Mouse (Mus musculus) thymus, postnatal 25 days (tissue): Measurements from ENCODE around the gene Olfr47.
"Not testable (repeated sequence)": the region's sequence is repeated elsewhere in the genome, so short reads cannot be mapped to it uniquely, and the experiment has no call there.

Source experiments
- DNase-seq: peaks from one replicate; pipeline ENCODE4 v3.0.0; 2022

The Olfr47 gene

DNA sequence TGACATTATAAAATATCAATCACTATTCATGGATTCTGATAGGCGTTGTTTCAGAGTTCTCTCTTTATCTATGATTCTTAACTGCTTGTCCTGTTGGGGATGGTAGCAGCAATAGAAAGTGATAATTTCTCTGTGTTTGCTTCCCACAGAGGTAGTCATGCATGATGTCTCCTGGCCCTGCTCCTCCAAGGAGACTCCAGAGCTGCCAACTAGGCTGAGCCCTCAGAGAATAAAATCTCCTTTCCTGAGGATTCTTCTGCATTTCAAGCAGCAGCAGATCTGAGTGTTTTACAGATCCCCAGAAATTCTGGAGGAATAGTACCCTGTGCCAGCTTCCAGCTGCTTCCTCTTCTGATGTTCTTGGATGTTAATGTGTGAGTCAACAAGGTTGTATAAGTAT, at the start of gene Olfr47:
TSS of gene Olfr47 (plus strand) at position 275 of the 400 bp plus-strand sequence.
- not testable (repeated sequence) for DNase-seq

DNA sequence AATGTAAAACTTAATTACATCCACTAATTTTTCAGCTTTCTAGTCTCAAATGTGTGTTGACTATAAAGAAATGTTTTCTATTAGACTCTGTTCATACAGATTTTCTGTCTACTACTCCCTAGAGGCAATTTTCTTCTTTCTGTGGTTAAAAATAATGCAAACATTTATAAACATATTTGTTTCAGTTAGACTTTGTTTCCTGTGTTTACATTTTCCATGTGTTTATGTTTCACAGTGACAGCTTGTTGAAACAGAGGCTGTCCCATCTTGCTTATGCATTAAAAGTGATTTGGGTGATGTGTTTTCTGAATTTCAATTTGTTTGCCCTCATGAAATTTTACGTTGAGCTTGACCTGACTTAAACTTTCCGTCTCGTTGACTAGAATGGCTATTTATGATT, 40.3 kb upstream of the Olfr47 start:
- no peak for DNase-seq

- no peak for DNase-seq
Measured at GRCm38 (mm10) chr6:43196781-43197180, 34.5 kb upstream of the Olfr47 start, which contains the start of gene Olfr435. Gene Olfr435, plus strand, starts transcription at chr6:43197146.

GRCm38 (mm10) chr6:43198094-43198493, 33.2 kb upstream of the Olfr47 start:
- DNase-seq: no peak

DNA sequence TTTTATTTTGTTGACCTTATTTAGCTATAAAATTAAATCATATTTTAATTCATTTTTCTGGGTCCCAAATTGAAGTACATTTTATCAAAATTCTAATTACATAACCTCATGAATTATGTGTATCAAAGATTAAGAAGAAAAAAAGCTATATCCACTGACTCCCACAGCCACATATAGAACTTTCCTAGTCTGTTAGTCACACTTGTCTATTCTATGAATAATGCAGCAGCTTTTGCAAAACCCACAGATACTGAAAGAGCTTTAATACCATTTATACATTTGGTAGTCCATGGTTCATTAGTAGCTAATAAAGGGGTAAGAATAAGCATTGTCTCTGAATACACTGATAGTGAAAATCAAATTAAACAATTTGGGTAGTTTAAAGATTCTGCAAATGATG, 28.5 kb upstream of the Olfr47 start:
- DNase-seq: no peak

- DNase-seq: no peak
Measured at GRCm38 (mm10) chr6:43205355-43205754, 26.0 kb upstream of the Olfr47 start.

DNA sequence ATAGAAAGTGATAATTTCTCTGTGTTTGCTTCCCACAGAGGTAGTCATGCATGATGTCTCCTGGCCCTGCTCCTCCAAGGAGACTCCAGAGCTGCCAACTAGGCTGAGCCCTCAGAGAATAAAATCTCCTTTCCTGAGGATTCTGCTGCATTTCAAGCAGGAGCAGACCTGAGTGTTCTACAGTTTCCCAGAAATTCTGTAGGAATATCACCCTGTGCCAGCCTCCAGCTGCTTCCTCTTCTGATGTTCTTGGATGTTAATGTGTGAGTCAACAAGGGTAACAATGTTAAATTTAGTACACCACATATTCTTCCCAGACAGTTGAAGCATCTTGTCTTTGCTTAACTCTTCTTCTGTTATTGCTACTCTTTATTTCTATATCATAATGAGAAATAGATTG, 18.5 kb upstream of the Olfr47 start, which contains the start of gene Olfr434:
TSS of gene Olfr434 (plus strand) at position 149 of the 400 bp plus-strand sequence.
- DNase-seq: not testable (repeated sequence)

DNA sequence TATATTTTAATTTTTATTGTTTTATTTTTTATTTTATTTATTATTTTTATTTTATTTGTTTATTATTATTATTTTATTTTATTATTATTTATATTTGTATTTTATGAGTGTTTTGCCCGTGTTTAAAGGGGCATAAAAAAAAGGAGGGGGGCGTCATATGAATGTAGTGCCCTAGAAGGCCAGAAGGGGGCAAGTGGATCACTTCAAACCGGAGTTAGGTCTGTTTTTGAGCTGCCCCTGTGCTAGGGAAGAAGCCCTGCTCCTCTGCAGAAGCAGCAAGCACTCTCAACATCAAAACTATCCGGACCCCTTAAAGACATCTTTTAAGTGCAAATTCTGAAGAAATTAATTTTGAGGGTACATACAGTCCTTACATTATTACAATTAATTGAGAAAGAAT, 10.7 kb downstream of the Olfr47 start:
- DNase-seq: peak; percentile 15

- no peak for DNase-seq
Measured at GRCm38 (mm10) chr6:43247396-43247795, 16.1 kb downstream of the Olfr47 start.

GRCm38 (mm10) chr6:43252994-43253393, 21.7 kb downstream of the Olfr47 start:
- DNase-seq: no peak

DNA sequence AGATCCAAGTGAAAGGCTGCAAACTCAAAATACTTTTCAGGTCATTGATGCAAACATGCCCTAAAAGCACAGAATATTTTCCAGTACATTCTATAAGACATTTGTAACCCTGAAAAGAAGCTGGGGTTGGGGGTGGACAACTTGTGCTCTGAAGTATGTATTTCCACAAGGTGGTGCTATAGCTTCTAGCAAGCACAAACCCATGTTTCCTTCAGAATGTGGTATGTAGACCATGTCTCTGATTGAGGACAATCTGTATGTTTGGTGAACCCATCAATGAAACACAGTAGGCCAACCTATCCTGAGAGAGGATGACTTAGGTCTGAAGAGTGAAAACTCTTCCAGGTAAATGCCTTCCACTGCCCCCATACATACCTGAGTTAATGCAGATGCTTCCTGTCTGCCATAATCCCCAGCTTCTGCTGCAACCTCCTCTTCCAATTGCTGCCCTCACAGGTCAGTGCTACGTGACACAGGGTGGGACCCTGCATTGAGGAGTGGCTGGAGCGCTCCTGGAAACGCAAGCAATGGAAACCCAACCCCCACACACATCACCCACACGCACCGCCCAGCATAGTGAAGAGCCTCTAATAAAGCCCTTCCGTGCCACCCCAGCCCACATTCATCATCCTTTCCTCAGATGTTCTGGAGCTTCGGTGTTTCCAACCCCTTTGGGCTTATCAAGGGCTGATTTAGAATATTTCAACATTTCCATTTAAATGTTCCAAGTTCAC, 23.0 kb downstream of the Olfr47 start:
- no peak for DNase-seq

GRCm38 (mm10) chr6:43260756-43261155, 29.4 kb downstream of the Olfr47 start:
- DNase-seq: no peak

GRCm38 (mm10) chr6:43265363-43266041, 34.2 kb downstream of the Olfr47 start, which contains the start of gene Arhgef5:
Gene Arhgef5, plus strand, starts transcription at chr6:43265582.
- DNase-seq: peak; percentile 63

- DNase-seq: peak; percentile 26
Measured at GRCm38 (mm10) chr6:43266356-43266755, 35.0 kb downstream of the Olfr47 start.

DNA sequence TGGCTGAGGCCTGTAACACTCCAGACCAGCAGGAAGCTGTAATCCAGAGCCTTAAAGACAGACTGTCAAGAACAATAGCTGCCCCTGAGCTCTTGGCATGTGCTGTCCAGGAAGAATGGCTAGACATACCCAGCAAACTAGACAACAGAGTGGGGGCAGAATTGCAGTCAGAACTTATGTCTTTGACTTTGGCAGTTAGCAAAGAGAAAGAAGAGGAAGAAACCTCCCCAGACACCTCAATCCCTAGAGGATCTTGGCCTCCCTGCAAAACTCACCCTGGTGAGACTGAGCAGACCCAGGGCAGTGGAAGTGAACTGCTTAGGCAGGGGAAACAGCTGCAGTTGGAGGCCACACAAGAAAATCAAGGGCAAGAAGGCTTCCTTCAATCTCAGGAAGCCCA, 41.3 kb downstream of the Olfr47 start:
- DNase-seq: no peak

GRCm38 (mm10) chr6:43274123-43274522, 42.8 kb downstream of the Olfr47 start:
- DNase-seq: no peak

DNA sequence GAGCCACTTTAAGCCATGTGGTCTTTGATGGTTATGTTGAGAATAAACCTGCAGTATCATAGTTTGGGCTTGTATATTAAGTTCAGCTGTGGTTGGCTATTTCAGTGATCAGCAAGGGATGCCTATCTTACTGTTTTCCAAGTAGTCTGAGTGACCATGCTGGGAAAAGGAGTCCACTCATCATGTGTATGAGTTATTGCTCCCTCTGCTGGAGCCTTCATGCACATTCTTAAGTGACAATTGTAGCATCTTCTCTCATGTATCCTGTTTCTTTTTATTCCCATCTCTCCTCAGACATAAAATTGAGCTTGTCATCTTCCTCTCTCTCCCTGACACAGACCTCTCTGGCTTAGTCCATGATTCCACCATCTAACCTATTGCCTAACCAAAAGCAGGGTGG, 46.9 kb downstream of the Olfr47 start:
- no peak for DNase-seq

GRCm38 (mm10) chr6:43280481-43280880, 49.2 kb downstream of the Olfr47 start:
- no peak for DNase-seq
